Mouse (Mus musculus) cerebellum, adult 2 months (tissue): ENCODE results near the gene 4931409K22Rik.
"Not testable (repeated sequence)": the region's sequence is repeated elsewhere in the genome, so short reads cannot be mapped to it uniquely, and the experiment has no call there.

Experiments
- CTCF ChIP-seq: fragments of 200-500 bp; IDR thresholded peaks from 2 replicates; pipeline ENCODE4 v1.5.1; 2011; ENCODE audit warnings: low read depth, mild to moderate bottlenecking, control low read depth, low read length, moderate library complexity, borderline replicate concordance; ENCODE audit not compliant: insufficient read depth
- POLR2A ChIP-seq: fragments of 200-500 bp; IDR thresholded peaks from 2 replicates; pipeline ENCODE4 v1.6.1; 2011; ENCODE audit warnings: low read length, control low read depth, borderline replicate concordance; ENCODE audit not compliant: insufficient read depth

GRCm38 (mm10) chr5:24555335-24555734, 1.3 kb downstream of the 4931409K22Rik start:
- TF ChIP-seq POLR2A, CTCF: not testable (repeated sequence)
